Mouse (Mus musculus) brain, adult 2 months (tissue): ENCODE measurements around the gene Gpr155.

Experiments used
- DNase-seq: peaks from one replicate; pipeline ENCODE4 v3.0.0; 2011; ENCODE audit warnings: low read depth, low spot score

Gene Gpr155

GRCm38 (mm10) chr2:73386356-73387046 is at the start of gene Gpr155:
Gpr155 (minus strand) TSS chr2:73386572.
- peak; percentile 99 for DNase-seq

GRCm38 (mm10) chr2:73435847-73436246 is 49.5 kb upstream of the Gpr155 start:
- DNase-seq = no peak

- DNase-seq = no peak
Measured at GRCm38 (mm10) chr2:73431959-73432396, 45.6 kb upstream of the Gpr155 start.

GRCm38 (mm10) chr2:73428803-73429468 is 42.6 kb upstream of the Gpr155 start:
- peak; percentile 90 for DNase-seq

- DNase-seq = no peak
Measured at GRCm38 (mm10) chr2:73427293-73427692, 40.9 kb upstream of the Gpr155 start.

GRCm38 (mm10) chr2:73425822-73426221 is 39.5 kb upstream of the Gpr155 start:
- DNase-seq = no peak

- DNase-seq = no peak
Measured at GRCm38 (mm10) chr2:73419730-73420129, 33.4 kb upstream of the Gpr155 start.

GRCm38 (mm10) chr2:73419285-73419684 is 32.9 kb upstream of the Gpr155 start:
- peak; percentile 48 for DNase-seq

- peak; percentile 58 for DNase-seq
Measured at GRCm38 (mm10) chr2:73415892-73416291, 29.5 kb upstream of the Gpr155 start.

- no peak for DNase-seq
Measured at GRCm38 (mm10) chr2:73410076-73410475, 23.7 kb upstream of the Gpr155 start.

GRCm38 (mm10) chr2:73407662-73408061 is 21.3 kb upstream of the Gpr155 start:
- no peak for DNase-seq

- no peak for DNase-seq
Measured at GRCm38 (mm10) chr2:73406336-73406915, 20.1 kb upstream of the Gpr155 start.

- DNase-seq = no peak
Measured at GRCm38 (mm10) chr2:73404980-73405379, 18.6 kb upstream of the Gpr155 start.

- DNase-seq = no peak
Measured at GRCm38 (mm10) chr2:73404442-73404841, 18.1 kb upstream of the Gpr155 start.

GRCm38 (mm10) chr2:73403385-73404013 is 17.1 kb upstream of the Gpr155 start:
- peak; percentile 29 for DNase-seq

GRCm38 (mm10) chr2:73401689-73402088 is 15.3 kb upstream of the Gpr155 start:
- DNase-seq = no peak

GRCm38 (mm10) chr2:73397476-73397875 is 11.1 kb upstream of the Gpr155 start:
- no peak for DNase-seq

- DNase-seq = no peak
Measured at GRCm38 (mm10) chr2:73396828-73397325, 10.5 kb upstream of the Gpr155 start.

GRCm38 (mm10) chr2:73395516-73395915 is 9.1 kb upstream of the Gpr155 start:
- no peak for DNase-seq

GRCm38 (mm10) chr2:73394476-73394875 is 8.1 kb upstream of the Gpr155 start:
- DNase-seq = no peak

- DNase-seq = no peak
Measured at GRCm38 (mm10) chr2:73392772-73393171, 6.4 kb upstream of the Gpr155 start.

GRCm38 (mm10) chr2:73389951-73390350 is 3.6 kb upstream of the Gpr155 start:
- no peak for DNase-seq
